Mouse (Mus musculus) intestine, postnatal 0 days (tissue): ENCODE results near the gene Rab34. TPM values are rescaled to one million over a fixed set of nuclear protein-coding genes. Genes with fewer than 3 reads are reported as not detected.

Source experiments
- ATAC-seq: fragments of 200-750 bp; cut with Nextera tagmentation; 2 replicates; pipeline ENCODE4 v1.8.0; 2017; ENCODE audit warnings: mild to moderate bottlenecking, moderate TSS enrichment, moderate library complexity
- H3K27ac ChIP-seq: fragments of 300-500 bp; sonication (generic); 2 replicates; pipeline ENCODE4 v1.5.1; 2014; ENCODE audit warnings: mild to moderate bottlenecking, low read depth, low read length, moderate library complexity
- H3K27me3 ChIP-seq: fragments of 300-500 bp; sonication (generic); replicated peaks from 2 replicates; pipeline ENCODE4 v1.6.1; 2014; ENCODE audit warnings: low read length, mixed read lengths; ENCODE audit not compliant: control insufficient read depth, insufficient read depth
- H3K36me3 ChIP-seq: fragments of 300-500 bp; sonication (generic); 2 replicates; pipeline ENCODE4 v1.6.1; 2014; ENCODE audit warnings: mild to moderate bottlenecking, moderate library complexity; ENCODE audit not compliant: control insufficient read depth, insufficient read depth
- H3K4me1 ChIP-seq: fragments of 300-500 bp; sonication (generic); replicated peaks from 2 replicates; pipeline ENCODE4 v1.6.1; 2014; ENCODE audit warnings: antibody characterized with exemption, low read length, mixed read lengths; ENCODE audit not compliant: control insufficient read depth, insufficient read depth
- H3K4me2 ChIP-seq: fragments of 300-500 bp; sonication (generic); replicated peaks from 2 replicates; pipeline ENCODE4 v1.6.1; 2014; ENCODE audit warnings: low read depth, mild to moderate bottlenecking, moderate library complexity
- H3K4me3 ChIP-seq: fragments of 300-500 bp; sonication (generic); 2 replicates; pipeline ENCODE4 v1.5.1; 2014; ENCODE audit warnings: low read depth, low read length
- H3K9ac ChIP-seq: fragments of 300-500 bp; sonication (generic); 2 replicates; pipeline ENCODE4 v1.6.1; 2014; ENCODE audit warnings: mild to moderate bottlenecking, low read depth, low read length
- H3K9me3 ChIP-seq: fragments of 300-500 bp; sonication (generic); 2 replicates; pipeline ENCODE4 v1.6.1; 2016; ENCODE audit warnings: mixed run types; ENCODE audit not compliant: control insufficient read depth
- CTCF ChIP-seq: sonication (generic); IDR thresholded peaks from 2 replicates; pipeline ENCODE4 v1.5.1; 2016; ENCODE audit warnings: low read depth, mild to moderate bottlenecking, control low read depth, antibody characterized with exemption, moderate library complexity
- WGBS: fragments of 180-500 bp; shearing (Covaris S2); extraction: QIAGEN DNeasy Blood & Tissue Kit; methylation state at CpG from one replicate; pipeline ENCODE4 v1.1.7; 2014; 5-methylcytosine and 5-hydroxymethylcytosine counted together
- polyA plus RNA-seq: library from polyadenylated mRNA; unstranded; fragments of >200 nt; fragmentation: Nextera tagmentation; extraction: Ambion mirVana; gene quantifications from 2 replicates; pipeline ENCODE4 v1.2.1, GENCODE M21; 2015

The Rab34 gene
- polyA plus RNA-seq, 1 experiment from 2014 or later = 33.9 TPM

DNA sequence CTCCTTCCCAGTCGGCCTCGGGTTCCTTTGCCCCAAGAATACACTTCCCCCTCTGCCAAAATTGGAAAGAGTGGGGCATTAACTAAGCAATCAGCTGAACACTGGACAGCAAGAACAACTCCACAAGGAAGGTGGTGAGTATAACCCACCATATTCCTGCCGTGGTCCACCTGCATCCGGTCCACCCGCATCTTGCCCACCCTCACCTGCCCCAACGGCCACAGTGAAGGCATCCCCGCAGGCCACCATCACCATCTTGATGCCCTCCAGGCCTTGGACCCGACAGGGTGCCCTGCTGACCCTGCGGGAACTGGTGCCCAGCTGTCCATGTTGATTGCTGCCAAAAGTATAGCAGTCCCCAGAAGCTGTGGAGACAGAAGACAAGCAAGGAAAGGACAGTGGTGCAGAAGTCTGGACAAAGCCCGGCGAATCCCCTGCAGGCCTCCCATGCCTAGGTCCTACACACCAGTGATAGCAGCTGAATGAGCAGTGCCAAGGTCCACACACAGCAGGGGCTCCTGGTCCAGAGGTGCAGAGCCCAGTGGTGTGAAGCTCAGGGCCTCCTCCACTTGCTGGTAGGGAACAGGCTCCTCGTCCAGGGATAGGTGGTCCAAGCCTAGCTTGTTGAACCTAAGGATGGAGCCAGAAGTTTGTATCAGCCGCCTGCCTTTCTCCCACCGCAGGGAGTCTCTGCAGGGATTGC lies 20.8 kb upstream of the Rab34 start:
- Histone ChIP-seq H3K27ac (peak overlapping the region; percentile 97; the same call in 1 of the 2 replicates), H3K27me3 (no peaks in the 10 kb centered on the region), H3K4me1 (peaks cover 14% of the 10 kb centered on the region; the same call in 1 of the 2 replicates), H3K9ac (no peak overlapping the region), H3K36me3 (0 out of 2 replicates have a peak, but pooled peaks cover 4% of the 10 kb centered on the region), H3K9me3 (no peaks in the 10 kb centered on the region), H3K4me2 (peak overlapping the region; percentile 60; the same call in 1 of the 2 replicates), H3K4me3 (no peak overlapping the region)
- 80% methylated on average over 14 of the region's 14 CpGs for WGBS
- no peak for TF ChIP-seq CTCF
- ATAC-seq = no peak

- Histone ChIP-seq H3K36me3 (0 out of 2 replicates have a peak, but pooled peaks cover 4% of the 10 kb centered on the region), H3K9ac (no peak overlapping the region), H3K4me1 (peaks cover 5% of the 10 kb centered on the region; the same call in 1 of the 2 replicates), H3K27ac (peak overlapping the region; percentile 66), H3K4me3 (peak overlapping the region; percentile 25), H3K9me3 (no peaks in the 10 kb centered on the region), H3K4me2 (peak overlapping the region; percentile 60), H3K27me3 (no peaks in the 10 kb centered on the region)
- ATAC-seq = peak; percentile 23
- no peak for TF ChIP-seq CTCF
- 32% methylated on average over 19 of the region's 19 CpGs for WGBS
Measured at GRCm38 (mm10) chr11:78168541-78169468, 19.4 kb upstream of the Rab34 start.

- Histone ChIP-seq H3K36me3 (0 out of 2 replicates have a peak, but pooled peaks cover 4% of the 10 kb centered on the region), H3K4me3 (no peak overlapping the region), H3K9me3 (no peaks in the 10 kb centered on the region), H3K4me1 (peaks cover 5% of the 10 kb centered on the region; the same call in 1 of the 2 replicates), H3K4me2 (no peak overlapping the region), H3K9ac (no peak overlapping the region), H3K27me3 (no peaks in the 10 kb centered on the region), H3K27ac (no peak overlapping the region)
- TF ChIP-seq CTCF = no peak
- ATAC-seq = no peak
- WGBS = 71% methylated on average over 15 of the region's 15 CpGs
Measured at GRCm38 (mm10) chr11:78170306-78170705, 17.9 kb upstream of the Rab34 start.

DNA sequence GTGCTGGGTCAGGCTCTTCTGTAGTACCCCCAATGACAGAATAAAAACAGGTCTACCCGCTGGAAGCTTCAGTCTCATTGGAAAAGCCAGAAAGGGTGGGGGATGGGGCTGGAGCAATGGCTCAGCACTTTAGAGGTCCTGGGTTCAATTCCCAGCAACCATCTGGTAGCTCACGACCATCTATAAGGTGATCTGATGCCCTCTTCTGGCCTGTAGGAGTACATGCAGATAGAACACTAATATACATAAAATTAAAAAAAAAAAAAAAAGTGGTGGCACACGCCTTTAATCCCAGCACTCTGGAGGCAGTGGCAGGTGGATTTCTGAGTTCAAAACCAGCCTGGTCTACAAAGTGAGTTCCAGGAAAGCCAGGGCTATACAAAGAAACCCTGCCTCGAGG lies 16.9 kb upstream of the Rab34 start:
- Histone ChIP-seq H3K4me3 (no peak overlapping the region), H3K27me3 (no peaks in the 10 kb centered on the region), H3K4me2 (no peak overlapping the region), H3K9me3 (no peaks in the 10 kb centered on the region), H3K36me3 (0 out of 2 replicates have a peak, but pooled peaks cover 4% of the 10 kb centered on the region), H3K9ac (no peak overlapping the region), H3K27ac (no peak overlapping the region), H3K4me1 (peaks cover 5% of the 10 kb centered on the region; the same call in 1 of the 2 replicates)
- WGBS = 84% methylated on average over 4 of the region's 4 CpGs
- TF ChIP-seq CTCF = peak; percentile 57
- ATAC-seq = no peak

DNA sequence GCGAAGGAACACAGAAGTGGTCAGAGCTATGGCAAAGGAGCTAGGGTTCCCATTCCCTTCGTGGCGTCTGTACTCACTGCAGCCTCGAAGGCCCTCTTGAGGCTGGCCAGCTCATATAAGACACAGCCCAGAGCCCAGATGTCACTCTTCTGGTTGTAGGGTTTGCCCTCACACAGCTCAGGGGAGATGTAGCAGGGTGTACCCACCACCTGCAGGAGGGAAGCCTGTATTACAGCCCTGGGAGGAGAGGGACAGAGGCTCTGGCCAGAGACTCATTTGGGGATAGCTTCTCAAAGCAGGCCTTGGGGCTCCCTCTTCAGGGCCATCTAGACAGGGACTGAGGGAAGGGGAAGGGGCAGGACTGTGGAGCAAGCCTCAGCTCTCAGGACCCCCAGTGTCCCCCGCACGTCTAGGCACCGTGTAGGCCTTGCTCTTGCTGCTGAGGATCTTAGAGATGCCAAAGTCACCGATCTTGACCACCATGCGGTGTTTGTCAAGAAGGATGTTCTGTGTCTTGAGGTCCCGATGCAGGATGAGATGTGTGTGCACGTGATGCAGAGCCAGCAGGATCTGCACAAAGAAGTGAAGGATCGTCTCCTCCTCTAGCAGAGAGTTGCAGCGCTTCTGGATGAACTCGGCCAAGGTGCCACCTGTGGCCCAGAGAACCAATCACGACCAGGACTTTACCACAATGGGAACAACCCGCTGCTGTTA lies 16.0 kb upstream of the Rab34 start:
- no peak overlapping the region for H3K9ac ChIP-seq
- no peak overlapping the region for H3K4me3 ChIP-seq
- peak; percentile 63 for TF ChIP-seq CTCF
- WGBS = 74% methylated on average over 16 of the region's 16 CpGs
- no peaks in the 10 kb centered on the region for H3K27me3 ChIP-seq
- H3K36me3 ChIP-seq = 0 out of 2 replicates have a peak, but pooled peaks cover 4% of the 10 kb centered on the region
- H3K4me2 ChIP-seq = no peak overlapping the region
- no peaks in the 10 kb centered on the region; the same call in 1 of the 2 replicates for H3K4me1 ChIP-seq
- no peaks in the 10 kb centered on the region for H3K9me3 ChIP-seq
- H3K27ac ChIP-seq = no peak overlapping the region
- no peak for ATAC-seq
